Mouse (Mus musculus): ENCODE measurements around the gene Bach2. TPM values are rescaled to one million over a fixed set of nuclear protein-coding genes. Genes with fewer than 3 reads are reported as not detected.

Gene Bach2
- polyA plus RNA-seq, 1 experiment: 0.11 TPM

GRCm38 (mm10) chr4:32243458-32243857, 4.9 kb downstream of the Bach2 start:
- Histone ChIP-seq H3K27me3 (ENCODE audit: control insufficient read depth, insufficient read depth, insufficient read length) (no peaks in the 10 kb centered on the region), H3ac (ENCODE audit: control insufficient read depth, insufficient read length, low read depth) (no peak overlapping the region), H3K79me3 (ENCODE audit: low read depth) (no peaks in the 10 kb centered on the region), H3K4me3 (ENCODE audit: insufficient read depth, poor library complexity, severe bottlenecking) (no peak overlapping the region), H3K79me2 (ENCODE audit: control insufficient read depth, insufficient read depth) (no peaks in the 10 kb centered on the region), H3K36me3 (ENCODE audit: control insufficient read depth, insufficient read depth) (no peaks in the 10 kb centered on the region)
- no peak for TF ChIP-seq CEBPB (IDR thresholded peaks at IDR 0.05; ENCODE audit: low read depth)
- no peak for TF ChIP-seq USF1 (IDR thresholded peaks at IDR 0.05; ENCODE audit: low read depth)
- no peak for TF ChIP-seq MAX (IDR thresholded peaks at IDR 0.05)
- no peak for TF ChIP-seq FOSL1 (IDR thresholded peaks at IDR 0.05; ENCODE audit: insufficient read depth, low read length, poor library complexity, severe bottlenecking)
- TF ChIP-seq MYOG (IDR thresholded peaks at IDR 0.05; ENCODE audit: control insufficient read depth, extremely low read depth, insufficient read length): no peak

GRCm38 (mm10) chr4:32244092-32244745, 5.6 kb downstream of the Bach2 start:
- Histone ChIP-seq H3K79me3 (ENCODE audit: low read depth) (no peaks in the 10 kb centered on the region), H3K4me3 (ENCODE audit: insufficient read depth, poor library complexity, severe bottlenecking) (no peak overlapping the region), H3K27me3 (ENCODE audit: control insufficient read depth, insufficient read depth, insufficient read length) (no peaks in the 10 kb centered on the region), H3K36me3 (ENCODE audit: control insufficient read depth, insufficient read depth) (no peaks in the 10 kb centered on the region), H3ac (ENCODE audit: control insufficient read depth, insufficient read length, low read depth) (no peak overlapping the region), H3K79me2 (ENCODE audit: control insufficient read depth, insufficient read depth) (no peaks in the 10 kb centered on the region)
- no peak for TF ChIP-seq CTCF (IDR thresholded peaks at IDR 0.05; ENCODE audit: control insufficient read depth, insufficient read depth, insufficient read length)
- TF ChIP-seq MAX (IDR thresholded peaks at IDR 0.05): no peak
- TF ChIP-seq CEBPB (IDR thresholded peaks at IDR 0.05; ENCODE audit: low read depth): no peak

DNA sequence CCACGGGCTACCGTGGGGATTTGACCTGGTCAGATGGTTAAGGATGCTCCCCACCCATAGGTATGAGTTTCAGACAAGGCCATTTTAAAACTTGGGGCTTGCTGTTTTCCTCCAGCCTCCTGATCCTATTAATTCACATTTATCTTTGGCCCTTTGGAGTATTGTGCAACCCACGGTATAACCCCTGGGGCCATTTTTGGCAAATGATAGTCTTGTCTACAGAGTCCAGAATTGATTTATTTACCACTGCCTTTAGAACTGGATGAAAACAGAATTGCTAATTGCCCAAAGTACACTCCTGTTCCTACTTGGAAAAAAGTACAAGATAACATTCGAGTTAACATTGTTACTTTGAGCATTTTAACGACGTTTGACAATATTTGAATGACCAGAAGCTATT, 7.0 kb downstream of the Bach2 start:
- Histone ChIP-seq H3K79me3 (ENCODE audit: low read depth) (no peaks in the 10 kb centered on the region), H3K4me3 (ENCODE audit: insufficient read depth, poor library complexity, severe bottlenecking) (no peak overlapping the region)

GRCm38 (mm10) chr4:32246020-32246419, 7.4 kb downstream of the Bach2 start:
- no peak for TF ChIP-seq FOSL1 (IDR thresholded peaks at IDR 0.05; ENCODE audit: insufficient read depth, low read length, poor library complexity, severe bottlenecking)
- no peak for TF ChIP-seq CEBPB (IDR thresholded peaks at IDR 0.05; ENCODE audit: low read depth)
- no peak overlapping the region for H3ac ChIP-seq (ENCODE audit: control insufficient read depth, insufficient read length, low read depth)
- H3K36me3 ChIP-seq (ENCODE audit: control insufficient read depth, insufficient read depth): no peaks in the 10 kb centered on the region
- H3K4me3 ChIP-seq (ENCODE audit: insufficient read depth, poor library complexity, severe bottlenecking): no peak overlapping the region
- H3K79me2 ChIP-seq (ENCODE audit: control insufficient read depth, insufficient read depth): no peaks in the 10 kb centered on the region
- no peaks in the 10 kb centered on the region for H3K27me3 ChIP-seq (ENCODE audit: control insufficient read depth, insufficient read depth, insufficient read length)
- H3K79me3 ChIP-seq (ENCODE audit: low read depth): no peaks in the 10 kb centered on the region

More for the DNA sequence above, 7.0 kb downstream of the Bach2 start:
- Histone ChIP-seq H3K27me3 (ENCODE audit: control insufficient read depth, insufficient read depth, insufficient read length) (no peaks in the 10 kb centered on the region), H3K79me2 (ENCODE audit: control insufficient read depth, insufficient read depth) (no peaks in the 10 kb centered on the region), H3K36me3 (ENCODE audit: control insufficient read depth, insufficient read depth) (no peaks in the 10 kb centered on the region), H3ac (ENCODE audit: control insufficient read depth, insufficient read length, low read depth) (no peak overlapping the region)
- TF ChIP-seq MYOG (IDR thresholded peaks at IDR 0.05; ENCODE audit: control insufficient read depth, extremely low read depth, insufficient read length): no peak
- no peak for TF ChIP-seq CTCF (IDR thresholded peaks at IDR 0.05; ENCODE audit: control insufficient read depth, insufficient read depth, insufficient read length)
- TF ChIP-seq MAX (IDR thresholded peaks at IDR 0.05): no peak
- TF ChIP-seq MYOD1 (IDR thresholded peaks at IDR 0.05; ENCODE audit: control insufficient read depth, insufficient read length, low read depth): no peak
- no peak for TF ChIP-seq CEBPB (IDR thresholded peaks at IDR 0.05; ENCODE audit: low read depth)
- no peak for TF ChIP-seq FOSL1 (IDR thresholded peaks at IDR 0.05; ENCODE audit: insufficient read depth, low read length, poor library complexity, severe bottlenecking)
- TF ChIP-seq USF1 (IDR thresholded peaks at IDR 0.05; ENCODE audit: low read depth): no peak

DNA sequence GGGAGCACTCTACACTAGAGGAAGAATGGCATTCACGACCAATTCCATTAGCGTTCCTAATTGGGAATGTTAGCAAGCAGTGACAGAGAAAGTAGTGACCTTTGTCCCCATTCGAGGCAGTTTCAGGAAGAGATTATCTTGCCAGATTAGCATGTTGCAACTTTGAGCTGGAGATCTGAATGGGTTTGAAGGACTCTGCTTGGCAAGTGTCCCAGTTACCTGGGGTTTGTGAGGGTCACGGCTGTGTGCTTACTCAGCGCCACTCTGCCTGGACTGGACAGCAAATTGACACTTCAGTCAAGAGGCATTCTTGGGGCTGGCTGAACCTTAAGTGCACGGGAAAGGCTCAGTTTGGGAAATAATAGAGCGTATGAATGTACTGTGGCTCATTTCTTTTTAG, 8.2 kb downstream of the Bach2 start:
- TF ChIP-seq USF1 (IDR thresholded peaks at IDR 0.05; ENCODE audit: low read depth): no peak
- TF ChIP-seq CEBPB (IDR thresholded peaks at IDR 0.05; ENCODE audit: low read depth): no peak
- TF ChIP-seq MYOG (IDR thresholded peaks at IDR 0.05; ENCODE audit: control insufficient read depth, extremely low read depth, insufficient read length): no peak
- TF ChIP-seq CTCF (IDR thresholded peaks at IDR 0.05; ENCODE audit: control insufficient read depth, insufficient read depth, insufficient read length): no peak
- no peak for TF ChIP-seq MAX (IDR thresholded peaks at IDR 0.05)
- no peak for TF ChIP-seq FOSL1 (IDR thresholded peaks at IDR 0.05; ENCODE audit: insufficient read depth, low read length, poor library complexity, severe bottlenecking)
- no peak for TF ChIP-seq MYOD1 (IDR thresholded peaks at IDR 0.05; ENCODE audit: control insufficient read depth, insufficient read length, low read depth)

GRCm38 (mm10) chr4:32247463-32248113, 9.0 kb downstream of the Bach2 start:
- no peaks in the 10 kb centered on the region for H3K79me3 ChIP-seq (ENCODE audit: low read depth)
- no peak for TF ChIP-seq MAX (IDR thresholded peaks at IDR 0.05)
- TF ChIP-seq FOSL1 (IDR thresholded peaks at IDR 0.05; ENCODE audit: insufficient read depth, low read length, poor library complexity, severe bottlenecking): no peak
- H3K79me2 ChIP-seq (ENCODE audit: control insufficient read depth, insufficient read depth): no peaks in the 10 kb centered on the region
- H3ac ChIP-seq (ENCODE audit: control insufficient read depth, insufficient read length, low read depth): no peak overlapping the region
- H3K4me3 ChIP-seq (ENCODE audit: insufficient read depth, poor library complexity, severe bottlenecking): no peak overlapping the region
- H3K36me3 ChIP-seq (ENCODE audit: control insufficient read depth, insufficient read depth): no peaks in the 10 kb centered on the region
- no peaks in the 10 kb centered on the region for H3K27me3 ChIP-seq (ENCODE audit: control insufficient read depth, insufficient read depth, insufficient read length)

More for the DNA sequence above, 8.2 kb downstream of the Bach2 start:
- Histone ChIP-seq H3K36me3 (ENCODE audit: control insufficient read depth, insufficient read depth) (no peaks in the 10 kb centered on the region), H3K79me3 (ENCODE audit: low read depth) (no peaks in the 10 kb centered on the region), H3K4me3 (ENCODE audit: insufficient read depth, poor library complexity, severe bottlenecking) (no peak overlapping the region), H3K27me3 (ENCODE audit: control insufficient read depth, insufficient read depth, insufficient read length) (no peaks in the 10 kb centered on the region), H3ac (ENCODE audit: control insufficient read depth, insufficient read length, low read depth) (no peak overlapping the region), H3K79me2 (ENCODE audit: control insufficient read depth, insufficient read depth) (no peaks in the 10 kb centered on the region)

All from C2C12 (cell line).